Mouse (Mus musculus): ENCODE measurements around the gene Gm4763. TPM values are rescaled to one million over a fixed set of nuclear protein-coding genes. Genes with fewer than 3 reads are reported as not detected.
"Not testable (repeated sequence)": the region's sequence is repeated elsewhere in the genome, so short reads cannot be mapped to it uniquely, and the experiment has no call there.

Gene Gm4763
- polyA plus RNA-seq, 1 experiment from 2014 or later, result not detected

DNA sequence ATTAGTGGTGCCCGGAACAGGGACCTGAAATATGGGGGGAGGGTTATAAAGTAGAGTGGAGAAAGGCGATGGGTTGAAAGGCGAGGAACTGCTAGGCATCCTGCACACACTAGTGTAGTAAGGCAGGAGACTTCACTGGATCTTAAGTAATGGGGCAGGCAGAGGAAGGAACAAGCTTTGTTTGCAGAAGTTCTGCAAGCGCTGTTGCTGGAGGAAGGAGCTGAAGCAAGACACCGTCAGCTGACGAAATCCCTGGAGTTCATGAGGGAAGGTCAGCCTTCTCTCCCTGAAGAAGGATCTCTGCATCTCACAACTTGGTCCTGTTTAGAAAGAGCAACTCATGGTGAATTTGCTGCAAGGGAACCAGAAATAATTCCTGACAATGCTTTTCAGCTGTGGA, 11.7 kb downstream of the Gm4763 start:
- Histone ChIP-seq H3K36me3 (replicated peaks; ENCODE audit: insufficient read depth, low read length) (no peaks in the 10 kb centered on the region), H3K4me2 (ENCODE audit: low read depth, low read length) (no peak overlapping the region), H3K4me1 (ENCODE audit: insufficient read depth) (no peaks in the 10 kb centered on the region), H3K9ac (replicated peaks) (no peak overlapping the region), H3K27ac (ENCODE audit: low read depth) (0 out of 2 replicates have a peak overlapping the region, but pooled peaks have one; percentile 8), H3K27me3 (ENCODE audit: insufficient read depth, low read length) (no peaks in the 10 kb centered on the region), H3K4me3 (ENCODE audit: low read depth, low read length) (no peak overlapping the region), H3K9me3 (ENCODE audit: low read length) (no peaks in the 10 kb centered on the region)
- DNase-seq (peak; percentile 43), ATAC-seq (no peak)
- WGBS (ENCODE audit: insufficient replicate concordance), result 44% methylated on average over 6 of the region's 6 CpGs
- TF ChIP-seq EP300 (IDR thresholded peaks at IDR 0.05; ENCODE audit: low read depth), result no peak
- TF ChIP-seq CTCF (IDR thresholded peaks at IDR 0.05; ENCODE audit: low read depth), result no peak

DNA sequence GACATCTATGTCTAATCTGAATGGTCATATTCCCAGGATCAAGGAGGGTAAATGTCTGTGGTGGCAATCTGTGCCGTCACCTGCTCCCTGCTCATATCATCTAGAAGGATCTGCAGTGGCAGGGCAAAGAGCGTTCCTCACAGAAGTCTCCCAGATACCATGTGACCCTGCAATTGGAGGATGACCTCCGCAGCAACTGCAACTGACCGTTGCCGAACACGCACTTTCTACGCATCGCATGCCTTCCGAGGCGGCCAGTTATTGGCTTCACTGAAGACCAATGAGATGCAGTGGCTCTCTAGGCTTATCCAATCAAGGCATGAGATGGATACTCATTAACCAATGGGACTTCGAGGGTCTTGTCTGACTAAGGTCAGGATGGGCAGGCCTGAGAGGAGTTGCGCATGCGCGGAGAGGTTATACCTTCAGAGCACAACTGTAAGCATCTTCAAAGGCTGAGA, 17.8 kb downstream of the Gm4763 start, which contains the start of gene BC049730:
Gene BC049730 (plus strand): TSS at position 411 of the 461 bp plus-strand sequence.
- DNase-seq (no peak), ATAC-seq (no peak)
- H3K9ac ChIP-seq (replicated peaks), result no peak within 1 kb of the TSS
- H3K4me1 ChIP-seq (ENCODE audit: insufficient read depth), result no peaks in the 10 kb centered on the region
- no peaks in the 10 kb centered on the region for H3K36me3 ChIP-seq (replicated peaks; ENCODE audit: insufficient read depth, low read length)
- WGBS (ENCODE audit: insufficient replicate concordance), result 85% methylated on average over 14 of the region's 14 CpGs
- no peak within 1 kb of the TSS for H3K4me3 ChIP-seq (ENCODE audit: low read depth, low read length)
- H3K27ac ChIP-seq (ENCODE audit: low read depth), result no peak within 1 kb of the TSS
- H3K27me3 ChIP-seq (ENCODE audit: insufficient read depth, low read length), result no peaks in the 10 kb centered on the region
- no peak for TF ChIP-seq EP300 (IDR thresholded peaks at IDR 0.05; ENCODE audit: low read depth)
- no peak for TF ChIP-seq CTCF (IDR thresholded peaks at IDR 0.05; ENCODE audit: low read depth)
- no peaks in the 10 kb centered on the region for H3K9me3 ChIP-seq (ENCODE audit: low read length)
- H3K4me2 ChIP-seq (ENCODE audit: low read depth, low read length), result no peak within 1 kb of the TSS

DNA sequence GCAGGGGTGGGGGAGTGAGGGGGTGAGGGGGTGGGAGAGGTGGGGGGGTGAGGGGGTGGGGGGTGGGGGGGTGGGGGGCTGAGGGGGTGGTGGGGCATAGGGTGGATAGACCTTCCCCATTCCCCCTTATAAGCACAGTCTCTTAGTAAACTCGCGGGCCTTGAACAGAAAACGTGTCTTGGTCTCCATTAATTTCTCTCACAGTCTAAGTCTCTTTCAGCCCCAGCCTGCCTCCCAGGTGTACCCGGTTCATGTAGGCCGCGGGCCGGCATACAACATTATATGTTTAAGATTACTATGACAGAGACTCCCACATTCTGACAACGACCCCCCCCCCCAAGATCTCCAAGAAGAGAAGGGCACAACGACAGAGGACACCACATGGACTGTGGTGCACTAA, 23.9 kb downstream of the Gm4763 start:
- not testable (repeated sequence) for DNase-seq; H3K4me2 ChIP-seq (ENCODE audit: low read depth, low read length); H3K27ac ChIP-seq (ENCODE audit: low read depth); ATAC-seq; H3K9ac ChIP-seq (replicated peaks); H3K4me3 ChIP-seq (ENCODE audit: low read depth, low read length); H3K27me3 ChIP-seq (ENCODE audit: insufficient read depth, low read length); H3K4me1 ChIP-seq (ENCODE audit: insufficient read depth); H3K9me3 ChIP-seq (ENCODE audit: low read length); H3K36me3 ChIP-seq (replicated peaks; ENCODE audit: insufficient read depth, low read length)
- WGBS (ENCODE audit: insufficient replicate concordance), result 77% methylated on average over 9 of the region's 9 CpGs

DNA sequence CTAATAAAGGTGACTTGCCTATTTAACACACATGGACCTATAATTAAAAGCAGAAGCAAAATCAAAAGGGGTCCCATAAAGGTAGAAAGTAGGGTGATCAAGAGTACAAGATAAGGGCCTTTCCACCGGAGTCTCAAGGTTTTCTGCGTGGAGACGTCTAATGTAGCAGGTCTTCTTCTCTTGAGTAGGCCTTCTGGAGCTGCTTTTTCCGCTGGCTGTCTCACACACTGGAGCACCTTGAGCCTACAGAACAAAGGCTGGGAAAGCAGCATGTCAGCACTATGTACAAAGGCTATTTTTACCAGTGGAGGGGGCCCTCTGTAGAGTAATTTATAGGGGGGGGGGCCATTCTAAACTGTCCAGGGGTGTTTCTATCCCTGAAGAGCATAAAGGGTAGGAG, 28.8 kb downstream of the Gm4763 start:
- 83% methylated on average over 4 of the region's 4 CpGs for WGBS (ENCODE audit: insufficient replicate concordance)
- not testable (repeated sequence) for H3K27ac ChIP-seq (ENCODE audit: low read depth); ATAC-seq

DNA sequence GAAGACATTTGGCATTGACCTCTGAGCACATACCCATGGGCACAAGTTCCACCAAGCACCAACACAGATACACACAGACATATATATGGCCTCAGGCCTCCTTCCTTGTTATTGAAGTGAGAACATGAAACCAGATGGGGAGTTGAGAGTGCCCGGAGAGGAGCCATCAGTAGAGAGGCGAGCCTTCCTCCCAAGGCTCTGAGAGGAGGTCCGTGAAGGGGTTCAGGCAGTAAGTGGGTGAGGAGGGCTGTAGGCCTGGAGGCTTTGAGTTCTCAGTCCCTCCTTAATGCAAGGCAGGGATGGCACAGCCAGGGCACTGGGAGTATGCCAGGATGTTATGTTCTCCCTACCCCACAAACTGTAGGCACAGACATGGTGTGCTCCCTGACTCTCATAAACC, 34.0 kb downstream of the Gm4763 start:
- DNase-seq; H3K27ac ChIP-seq (ENCODE audit: low read depth); H3K27me3 ChIP-seq (ENCODE audit: insufficient read depth, low read length); H3K36me3 ChIP-seq (replicated peaks; ENCODE audit: insufficient read depth, low read length); ATAC-seq; H3K9me3 ChIP-seq (ENCODE audit: low read length); H3K4me3 ChIP-seq (ENCODE audit: low read depth, low read length); H3K4me2 ChIP-seq (ENCODE audit: low read depth, low read length); H3K9ac ChIP-seq (replicated peaks); H3K4me1 ChIP-seq (ENCODE audit: insufficient read depth): not testable (repeated sequence)
- 67% methylated on average over 3 of the region's 3 CpGs for WGBS (ENCODE audit: insufficient replicate concordance)

More for the DNA sequence above, 28.8 kb downstream of the Gm4763 start:
- not testable (repeated sequence) for H3K27me3 ChIP-seq (ENCODE audit: insufficient read depth, low read length); H3K4me3 ChIP-seq (ENCODE audit: low read depth, low read length); H3K9me3 ChIP-seq (ENCODE audit: low read length); H3K4me1 ChIP-seq (ENCODE audit: insufficient read depth); H3K4me2 ChIP-seq (ENCODE audit: low read depth, low read length); H3K36me3 ChIP-seq (replicated peaks; ENCODE audit: insufficient read depth, low read length); DNase-seq; H3K9ac ChIP-seq (replicated peaks)

DNA sequence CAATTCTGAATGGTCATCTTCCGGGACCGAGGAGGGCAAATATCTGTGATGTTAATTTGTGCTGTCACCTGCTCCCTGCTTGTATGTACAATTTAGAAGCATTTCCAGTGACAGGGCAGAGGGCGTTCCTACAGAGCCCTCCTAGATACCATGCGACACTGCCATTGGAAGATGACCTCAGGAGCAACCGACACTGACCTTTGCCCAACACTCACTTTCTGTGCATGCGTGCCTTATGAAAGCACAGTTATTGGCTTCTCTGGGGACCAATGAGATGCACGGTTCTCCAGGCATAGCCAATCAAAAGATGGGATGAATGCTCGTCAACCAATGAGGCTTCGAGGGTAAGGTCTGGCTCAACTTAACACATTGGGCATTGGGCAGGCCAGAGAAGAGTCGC, 39.2 kb downstream of the Gm4763 start:
- H3K4me3 ChIP-seq (ENCODE audit: low read depth, low read length); H3K9ac ChIP-seq (replicated peaks); H3K9me3 ChIP-seq (ENCODE audit: low read length); DNase-seq; H3K4me2 ChIP-seq (ENCODE audit: low read depth, low read length); ATAC-seq; H3K27me3 ChIP-seq (ENCODE audit: insufficient read depth, low read length); H3K27ac ChIP-seq (ENCODE audit: low read depth); H3K4me1 ChIP-seq (ENCODE audit: insufficient read depth); H3K36me3 ChIP-seq (replicated peaks; ENCODE audit: insufficient read depth, low read length): not testable (repeated sequence)
- WGBS (ENCODE audit: insufficient replicate concordance), result 83% methylated on average over 10 of the region's 10 CpGs

DNA sequence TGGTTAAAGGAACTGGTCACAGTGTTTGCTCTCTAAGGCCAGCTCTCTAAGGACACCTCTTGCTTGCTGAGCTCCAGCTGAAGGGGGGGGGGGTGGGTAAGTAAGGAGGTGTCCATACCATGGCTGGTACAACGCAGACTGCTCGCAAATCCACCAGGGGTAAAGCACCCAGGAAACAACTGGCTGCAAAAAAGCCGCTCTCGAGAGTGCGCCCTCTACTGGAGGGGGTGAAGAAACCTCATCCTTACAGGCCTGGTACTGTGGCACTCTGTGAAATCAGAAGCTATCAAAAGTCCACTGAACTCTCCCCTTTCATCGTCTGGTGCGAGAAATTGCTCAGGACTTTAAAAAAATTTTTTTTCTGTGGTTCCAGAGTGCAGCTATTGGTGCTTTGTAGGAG, 42.6 kb downstream of the Gm4763 start:
- DNase-seq; H3K9me3 ChIP-seq (ENCODE audit: low read length); H3K4me3 ChIP-seq (ENCODE audit: low read depth, low read length); H3K4me2 ChIP-seq (ENCODE audit: low read depth, low read length); H3K27me3 ChIP-seq (ENCODE audit: insufficient read depth, low read length); ATAC-seq; H3K36me3 ChIP-seq (replicated peaks; ENCODE audit: insufficient read depth, low read length); H3K9ac ChIP-seq (replicated peaks); H3K4me1 ChIP-seq (ENCODE audit: insufficient read depth); H3K27ac ChIP-seq (ENCODE audit: low read depth): not testable (repeated sequence)
- WGBS (ENCODE audit: insufficient replicate concordance), result 54% methylated on average over 7 of the region's 7 CpGs
- TF ChIP-seq CTCF (IDR thresholded peaks at IDR 0.05; ENCODE audit: low read depth), result peak; percentile 25; the same call in 1 of the 2 replicates

Measured in liver, postnatal 0 days (tissue).